Comparison of ENCODE assay signal across 9 mouse cellular contexts in the genomic region with DNA sequence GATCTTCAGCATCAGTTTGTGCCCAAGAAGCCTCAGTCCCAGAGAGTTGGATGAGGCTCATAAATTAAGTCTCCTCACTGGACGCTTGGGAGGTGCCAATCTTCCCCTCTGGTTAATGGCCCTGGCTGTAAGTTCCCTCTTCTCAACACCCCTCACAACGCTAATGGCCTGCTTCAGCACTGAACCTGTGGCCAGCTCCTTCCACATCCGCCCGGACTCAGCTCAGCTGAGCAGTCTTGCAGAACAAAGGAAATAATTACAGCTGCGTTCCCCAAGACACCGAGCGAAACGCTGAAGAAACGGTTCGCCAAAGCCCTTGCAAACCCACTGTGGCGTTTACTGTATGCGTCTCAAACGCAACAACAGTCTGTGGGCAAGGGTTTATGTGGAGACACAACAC. TPM values are rescaled to one million over a fixed set of nuclear protein-coding genes. Genes with fewer than 3 reads are reported as not detected.
DNase-seq lines count a peak whose midpoint lies in the region; ATAC-seq and TF ChIP-seq lines count a peak whose summit lies in the region.
"Had no signal": no experiment of that assay in that cellular context is flagged by ENCODE, and none has a peak within 500 bp of the region (broad histone marks: within the 10 kb centered on the region; RNA-seq: fewer than 3 reads in every experiment).

No protein-coding gene starts in this region.

- intact Hi-C loops in heart, postnatal 10 days (cut with DNase I) = no loop called here

- H3K27me3 ChIP-seq in intestine, embryonic 14.5 days (replicated peaks; ENCODE audit: control insufficient read depth, insufficient read depth, low read length) = peaks cover 22% of the 10 kb centered on the region
- peaks cover 26% of the 10 kb centered on the region for H3K27me3 ChIP-seq in intestine, postnatal 0 days (replicated peaks; ENCODE audit: control insufficient read depth, insufficient read depth, low read length)
- peaks cover 19% of the 10 kb centered on the region for H3K27me3 ChIP-seq in limb, embryonic 14.5 days (ENCODE audit: control insufficient read depth, insufficient read depth, low read length)
- H3K27me3 ChIP-seq in neural tube, embryonic 12.5 days (replicated peaks) = peaks cover 64% of the 10 kb centered on the region

- H3K4me1 ChIP-seq in intestine, embryonic 14.5 days (replicated peaks; ENCODE audit: control insufficient read depth, insufficient read depth, low read length) = no peaks in the 10 kb centered on the region
- no peaks in the 10 kb centered on the region for H3K4me1 ChIP-seq in intestine, postnatal 0 days (replicated peaks; ENCODE audit: control insufficient read depth, insufficient read depth, low read length)
- H3K4me1 ChIP-seq in limb, embryonic 14.5 days (ENCODE audit: control insufficient read depth, insufficient read depth, low read length) = no peaks in the 10 kb centered on the region
- H3K4me1 ChIP-seq in neural tube, embryonic 12.5 days = peaks cover 11% of the 10 kb centered on the region; the same call in 1 of the 2 replicates
- H3K4me1 ChIP-seq: liver, embryonic 13.5 days had no signal

- H3K4me2 ChIP-seq in intestine, embryonic 14.5 days (ENCODE audit: low read length) = peak overlapping the region; percentile 31
- H3K4me2 ChIP-seq in intestine, postnatal 0 days (replicated peaks; ENCODE audit: low read depth) = no peak overlapping the region
- peak overlapping the region; percentile 22; the same call in 1 of the 2 replicates for H3K4me2 ChIP-seq in limb, embryonic 14.5 days (replicated peaks; ENCODE audit: low read depth, low read length, severe bottlenecking)
- H3K4me2 ChIP-seq in neural tube, embryonic 12.5 days (replicated peaks) = peak overlapping the region; percentile 42
- H3K4me2 ChIP-seq: liver, embryonic 13.5 days had no signal

- H3K9ac ChIP-seq in intestine, embryonic 14.5 days (ENCODE audit: low read length) = no peak overlapping the region
- H3K9ac ChIP-seq in intestine, postnatal 0 days (ENCODE audit: low read depth, low read length) = no peak overlapping the region
- no peak overlapping the region for H3K9ac ChIP-seq in limb, embryonic 14.5 days (ENCODE audit: low read depth, low read length, severe bottlenecking)
- H3K9ac ChIP-seq in neural tube, embryonic 12.5 days = no peak overlapping the region
- H3K9ac ChIP-seq: liver, embryonic 13.5 days had no signal

- no peak overlapping the region for H3K27ac ChIP-seq in intestine, embryonic 14.5 days (ENCODE audit: low read depth)
- no peak overlapping the region for H3K27ac ChIP-seq in intestine, postnatal 0 days (ENCODE audit: low read depth, low read length)
- H3K27ac ChIP-seq in limb, embryonic 14.5 days (replicated peaks; ENCODE audit: low read depth, low read length) = no peak overlapping the region
- H3K27ac ChIP-seq in neural tube, embryonic 12.5 days = no peak overlapping the region
- H3K27ac ChIP-seq: liver, embryonic 13.5 days had no signal

- H3K4me3 ChIP-seq in intestine, embryonic 14.5 days (ENCODE audit: low read depth, low read length) = no peak overlapping the region
- H3K4me3 ChIP-seq in intestine, postnatal 0 days (ENCODE audit: low read depth, low read length) = no peak overlapping the region
- no peak overlapping the region for H3K4me3 ChIP-seq in limb, embryonic 14.5 days (replicated peaks; ENCODE audit: low read length)
- no peak overlapping the region for H3K4me3 ChIP-seq in neural tube, embryonic 12.5 days
- H3K4me3 ChIP-seq: liver, embryonic 13.5 days had no signal

- H3K9me3 ChIP-seq in intestine, embryonic 14.5 days (ENCODE audit: control insufficient read depth, low read length) = no peaks in the 10 kb centered on the region
- 0 out of 2 replicates have a peak, but pooled peaks cover 2% of the 10 kb centered on the region for H3K9me3 ChIP-seq in intestine, postnatal 0 days (ENCODE audit: control insufficient read depth)
- H3K9me3 ChIP-seq in limb, embryonic 14.5 days (ENCODE audit: control insufficient read depth, low read length) = no peaks in the 10 kb centered on the region
- H3K9me3 ChIP-seq in neural tube, embryonic 12.5 days = no peaks in the 10 kb centered on the region
- H3K9me3 ChIP-seq: liver, embryonic 13.5 days had no signal

- H3K36me3 ChIP-seq in intestine, embryonic 14.5 days (ENCODE audit: control insufficient read depth, insufficient read depth, low read length) = no peaks in the 10 kb centered on the region
- no peaks in the 10 kb centered on the region for H3K36me3 ChIP-seq in intestine, postnatal 0 days (ENCODE audit: control insufficient read depth, insufficient read depth)
- no peaks in the 10 kb centered on the region for H3K36me3 ChIP-seq in limb, embryonic 14.5 days (ENCODE audit: control insufficient read depth, insufficient read depth, low read length)
- H3K36me3 ChIP-seq in neural tube, embryonic 12.5 days = no peaks in the 10 kb centered on the region
- H3K36me3 ChIP-seq: liver, embryonic 13.5 days had no signal

- no peak for TF ChIP-seq POLR2A in limb, embryonic 14.5 days (IDR thresholded peaks at IDR 0.05; ENCODE audit: borderline replicate concordance, extremely low read depth, insufficient read depth, insufficient read length)

- no peak for ATAC-seq in intestine, embryonic 14.5 days (replicated peaks; ENCODE audit: low FRiP score, low TSS enrichment, low read depth)
- ATAC-seq in intestine, postnatal 0 days = no peak
- no peak for ATAC-seq in limb, embryonic 14.5 days (ENCODE audit: low FRiP score, low read depth)
- 0 out of 2 replicates have a peak, but pooled peaks have one; percentile 21 for ATAC-seq in neural tube, embryonic 12.5 days (ENCODE audit: low FRiP score, low read depth)
- no peak for ATAC-seq in erythroblast, adult 5-6 weeks (replicated peaks; ENCODE audit: low FRiP score, poor library complexity, severe bottlenecking)

- TF ChIP-seq CTCF in intestine, postnatal 0 days (IDR thresholded peaks at IDR 0.05; ENCODE audit: low read depth) = no peak

- DNase-seq in intestine, embryonic 14.5 days (ENCODE audit: low spot score) = peak; percentile 86
- peak; percentile 54 for DNase-seq in c-Kit-positive CD71-negative TER-119-negative erythroid progenitor cells, embryonic 14.5 days (ENCODE audit: low read depth)
- peak; percentile 69 to 76 for DNase-seq in heart, postnatal 10 days
- peak; percentile 74 for DNase-seq in limb, embryonic 14.5 days (ENCODE audit: low spot score)
- DNase-seq in gastrocnemius, adult 8-10 months (ENCODE audit: low spot score in 2 of 2) = no peak
- DNase-seq: liver, embryonic 13.5 days had no signal

- WGBS in intestine, embryonic 14.5 days = 0% methylated on average over 13 of the region's 13 CpGs
- 1% methylated on average over 13 of the region's 13 CpGs for whole genome bisulfite sequencing in intestine, postnatal 0 days
- 0% methylated on average over 13 of the region's 13 CpGs for WGBS in limb, embryonic 14.5 days
- under 1% methylated on average over 13 of the region's 13 CpGs for WGBS in neural tube, embryonic 12.5 days

RNA-seq across cellular contexts. Expression of a gene that starts 29.3 kb away (rescaled TPM):
- polyA plus RNA-seq in intestine, embryonic 14.5 days (2014; fragmentation: Nextera tagmentation; extraction: Ambion mirVana) = 0.07 and 0.27 TPM in 2 replicates
- polyA plus RNA-seq in intestine, postnatal 0 days (2015; fragmentation: Nextera tagmentation; extraction: Ambion mirVana) = 0.01 TPM in 1 of 2 replicates, not detected in the other
- not detected for total RNA-seq in heart, postnatal 10 days (2021)
- polyA plus RNA-seq in limb, embryonic 14.5 days (2012; rRNA removed) = not detected in 2 replicates
- not detected in 2 replicates for polyA plus RNA-seq in limb, embryonic 14.5 days (2014; fragmentation: Nextera tagmentation; extraction: Ambion mirVana)
- 12.3 and 22.8 TPM in 2 replicates for polyA plus RNA-seq in neural tube, embryonic 12.5 days (2016; fragmentation: Nextera tagmentation; extraction: Ambion mirVana)
- not detected in 2 replicates for total RNA-seq in erythroblast, adult 5-6 weeks (2015; ENCODE audit: low replicate concordance)
- not detected in 2 replicates for total RNA-seq in erythroblast, adult 5-6 weeks (2017; ENCODE audit: low replicate concordance)
- total RNA-seq in gastrocnemius, adult 8-10 months (2022) = not detected
- polyA plus RNA-seq: liver, embryonic 13.5 days had no signal

Comparison
In these comparisons a context has a peak if more than half of its experiments do, and no peak if none do; other contexts are left out.
1. DNase-seq: peak in intestine, embryonic 14.5 days (single experiment), c-Kit-positive CD71-negative TER-119-negative erythroid progenitor cells, embryonic 14.5 days (single experiment), heart, postnatal 10 days (2 of 2) and limb, embryonic 14.5 days (single experiment); none in gastrocnemius, adult 8-10 months (0 of 2).
2. RNA of a gene that starts 29.3 kb away (polyA plus RNA-seq): 12.3 to 22.8 TPM in neural tube, embryonic 12.5 days; 0.07 to 0.27 TPM in intestine, embryonic 14.5 days, 0.01 TPM in intestine, postnatal 0 days and not detected in limb, embryonic 14.5 days; every median in the first group is over 10 times any median in the second.